ENCODE assay signal across 7 mouse cellular contexts in the genomic region with DNA sequence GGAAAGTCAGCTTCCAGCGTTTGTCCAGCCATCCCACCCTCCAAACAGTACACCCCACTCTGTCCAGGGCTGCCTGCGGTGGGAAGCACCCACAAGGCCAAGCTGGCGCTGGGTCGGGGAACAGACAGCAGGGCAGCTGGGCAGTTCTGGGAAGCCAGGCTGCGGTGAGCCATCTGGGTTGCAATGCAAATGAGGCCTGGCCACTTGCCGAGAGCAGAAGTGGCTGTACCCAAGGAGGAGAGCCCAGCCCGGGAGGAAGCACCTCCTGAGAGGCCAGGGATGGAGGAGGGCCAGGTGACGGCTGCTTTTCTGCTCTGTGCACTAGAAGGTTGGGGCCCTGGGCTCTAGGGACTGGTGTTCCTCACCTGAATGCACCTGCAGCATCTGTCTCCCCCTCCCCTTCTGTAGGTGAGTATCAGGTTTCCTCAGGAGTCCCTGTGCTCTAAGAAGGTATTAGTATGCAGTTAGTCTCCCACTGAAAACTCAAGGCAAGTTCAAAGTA. TPM values are rescaled to one million over a fixed set of nuclear protein-coding genes. Genes with fewer than 3 reads are reported as not detected.
DNase-seq lines count a peak whose midpoint lies in the region; ATAC-seq lines count a peak whose summit lies in the region.

No protein-coding gene starts in this region.

- no peak overlapping the region for H3K4me2 ChIP-seq in heart, embryonic 14.5 days (ENCODE audit: low read length)
- peak overlapping the region; percentile 30 for H3K4me2 ChIP-seq in limb, embryonic 12.5 days
- no peak overlapping the region for H3K4me2 ChIP-seq in midbrain, embryonic 16.5 days (ENCODE audit: low read length)

- H3K9me3 ChIP-seq in heart, embryonic 14.5 days (ENCODE audit: control insufficient read depth, low read length) = no peaks in the 10 kb centered on the region
- no peaks in the 10 kb centered on the region for H3K9me3 ChIP-seq in limb, embryonic 12.5 days
- H3K9me3 ChIP-seq in midbrain, embryonic 16.5 days (replicated peaks; ENCODE audit: control insufficient read depth, low read length, poor library complexity, severe bottlenecking) = no peaks in the 10 kb centered on the region

- 23% methylated on average over 8 of the region's 8 CpGs for WGBS in heart, embryonic 14.5 days
- WGBS in limb, embryonic 12.5 days = 12% methylated on average over 8 of the region's 8 CpGs
- 5% methylated on average over 8 of the region's 8 CpGs for WGBS in midbrain, embryonic 16.5 days

- H3K27ac ChIP-seq in heart, embryonic 14.5 days (replicated peaks in 1 of 2; ENCODE audit: control insufficient read depth in 1 of 2, insufficient read depth in 1 of 2, low read depth in 2 of 2, low read length in 2 of 2) = 0 out of 4 replicates have a peak overlapping the region, but pooled peaks of 1 of the 2 experiments have one; percentile 20
- peak overlapping the region; percentile 67 for H3K27ac ChIP-seq in limb, embryonic 12.5 days
- no peak overlapping the region for H3K27ac ChIP-seq in midbrain, embryonic 16.5 days (ENCODE audit: low read length)

- 0 out of 2 replicates have a peak overlapping the region, but pooled peaks have one; percentile 17 for H3K9ac ChIP-seq in heart, embryonic 14.5 days (ENCODE audit: low read length)
- no peak overlapping the region for H3K9ac ChIP-seq in limb, embryonic 12.5 days (replicated peaks)
- H3K9ac ChIP-seq in midbrain, embryonic 16.5 days (ENCODE audit: low read depth, low read length) = no peak overlapping the region

- peaks cover 21 to 25% of the 10 kb centered on the region in 2 experiments for H3K4me1 ChIP-seq in heart, embryonic 14.5 days (ENCODE audit: control insufficient read depth in 2 of 2, insufficient read depth in 2 of 2, low read length in 2 of 2)
- H3K4me1 ChIP-seq in limb, embryonic 12.5 days (replicated peaks) = peaks cover 21% of the 10 kb centered on the region
- peaks cover 6% of the 10 kb centered on the region; the same call in 1 of the 2 replicates for H3K4me1 ChIP-seq in midbrain, embryonic 16.5 days (ENCODE audit: control insufficient read depth, insufficient read depth, low read length)

- H3K36me3 ChIP-seq in heart, embryonic 14.5 days (ENCODE audit: control insufficient read depth, insufficient read depth, low read length) = no peaks in the 10 kb centered on the region
- H3K36me3 ChIP-seq in limb, embryonic 12.5 days = no peaks in the 10 kb centered on the region
- no peaks in the 10 kb centered on the region for H3K36me3 ChIP-seq in midbrain, embryonic 16.5 days (ENCODE audit: control insufficient read depth, insufficient read depth, low read length)

- no peak for ATAC-seq in heart, embryonic 14.5 days (ENCODE audit: insufficient number of reproducible peaks, insufficient read depth, low FRiP score, low read depth)
- 0 out of 2 replicates have a peak, but pooled peaks have one; percentile 17 for ATAC-seq in limb, embryonic 12.5 days (ENCODE audit: insufficient number of reproducible peaks, insufficient read depth, low FRiP score, low TSS enrichment, low read depth)
- ATAC-seq in midbrain, embryonic 16.5 days = 0 out of 2 replicates have a peak, but pooled peaks have one; percentile 32

- peak; percentile 78 for DNase-seq in 416B (ENCODE audit: low read depth)
- DNase-seq in ES-CJ7 (ENCODE audit: low read depth, low spot score) = peak; percentile 86
- DNase-seq in embryo, embryonic 11 days = peak; percentile 64
- DNase-seq in thymus, postnatal 0 days (ENCODE audit: low spot score) = no peak

- H3K27me3 ChIP-seq in heart, embryonic 14.5 days (ENCODE audit: control insufficient read depth, insufficient read depth, low read length) = no peaks in the 10 kb centered on the region; the same call in 1 of the 2 replicates
- H3K27me3 ChIP-seq in limb, embryonic 12.5 days = no peaks in the 10 kb centered on the region
- H3K27me3 ChIP-seq in midbrain, embryonic 16.5 days (ENCODE audit: control insufficient read depth, insufficient read depth, low read depth, low read length) = no peaks in the 10 kb centered on the region

- H3K4me3 ChIP-seq in heart, embryonic 14.5 days (ENCODE audit: control insufficient read depth in 1 of 2, insufficient read depth in 1 of 2, low read depth in 1 of 2, low read length in 2 of 2) = no peak overlapping the region
- no peak overlapping the region for H3K4me3 ChIP-seq in limb, embryonic 12.5 days (replicated peaks)
- H3K4me3 ChIP-seq in midbrain, embryonic 16.5 days (ENCODE audit: low read depth, low read length) = no peak overlapping the region

RNA-seq across cellular contexts. Expression of a gene that starts 6.3 kb away (rescaled TPM):
- 2.0 and 2.3 TPM in 2 replicates for polyA plus RNA-seq in heart, embryonic 14.5 days (2014; fragmentation: Nextera tagmentation; extraction: Ambion mirVana)
- 14.9 and 16.4 TPM in 2 replicates for polyA plus RNA-seq in limb, embryonic 12.5 days (2016; fragmentation: Nextera tagmentation; extraction: Ambion mirVana)
- 5.9 and 7.2 TPM in 2 replicates for polyA plus RNA-seq in midbrain, embryonic 16.5 days (2015; fragmentation: Nextera tagmentation; extraction: Ambion mirVana)
- polyA plus RNA-seq in thymus, postnatal 0 days (2015; fragmentation: Nextera tagmentation; extraction: Ambion mirVana) = 25.8 and 26.7 TPM in 2 replicates

RNA-seq across cellular contexts. Expression of a gene that starts 10.0 kb away (rescaled TPM):
- 23.1 TPM in 2 replicates for polyA plus RNA-seq in heart, embryonic 14.5 days (2014; fragmentation: Nextera tagmentation; extraction: Ambion mirVana)
- 40.7 and 43.1 TPM in 2 replicates for polyA plus RNA-seq in limb, embryonic 12.5 days (2016; fragmentation: Nextera tagmentation; extraction: Ambion mirVana)
- polyA plus RNA-seq in midbrain, embryonic 16.5 days (2015; fragmentation: Nextera tagmentation; extraction: Ambion mirVana) = 61.2 and 62.1 TPM in 2 replicates
- polyA plus RNA-seq in thymus, postnatal 0 days (2015; fragmentation: Nextera tagmentation; extraction: Ambion mirVana) = 54.8 and 55.6 TPM in 2 replicates
